Mouse (Mus musculus) liver, embryonic 14.5 days (tissue): ENCODE data around the gene Dennd5a. TPM values are rescaled to one million over a fixed set of nuclear protein-coding genes. Genes with fewer than 3 reads are reported as not detected.

Experiments used
- ATAC-seq: fragments of 200-750 bp; cut with Nextera tagmentation; 2 replicates; pipeline ENCODE4 v1.8.0; 2017; ENCODE audit warnings: moderate number of reproducible peaks, mild to moderate bottlenecking, moderate library complexity; ENCODE audit not compliant: insufficient read depth
- DNase-seq, 3 experiments: peaks; one replicate each; pipeline ENCODE4 v3.0.0-alpha.2; 2012 to 2013; ENCODE audit warnings: low read depth in 3 of 3, low spot score in 3 of 3
- H3K27ac ChIP-seq: fragments of 300-500 bp; sonication (generic); 2 replicates; pipeline ENCODE4 v1.5.1; 2014; ENCODE audit warnings: moderate library complexity, mild to moderate bottlenecking, control low read depth, inconsistent platforms
- H3K27me3 ChIP-seq: fragments of 300-500 bp; sonication (generic); 2 replicates; pipeline ENCODE4 v1.6.1; 2014; ENCODE audit warnings: mild to moderate bottlenecking, low read length, moderate library complexity; ENCODE audit not compliant: control insufficient read depth, insufficient read depth
- H3K36me3 ChIP-seq: fragments of 300-500 bp; sonication (generic); replicated peaks from 2 replicates; pipeline ENCODE4 v1.6.1; 2014; ENCODE audit warnings: low read depth; ENCODE audit not compliant: control insufficient read depth, insufficient read depth
- H3K4me1 ChIP-seq, 2 experiments: fragments of 200-500 bp in 1 of 2; fragments of 300-500 bp in 1 of 2; sonication (generic) in 1 of 2; replicated peaks; 2 replicates each; pipeline ENCODE4 v1.6.1; 2012 to 2014; ENCODE audit warnings: antibody characterized with exemption in 1 of 2, inconsistent platforms in 1 of 2, low read length in 1 of 2; ENCODE audit not compliant: control insufficient read depth in 2 of 2, insufficient read depth in 2 of 2
- H3K4me2 ChIP-seq: fragments of 300-500 bp; sonication (generic); 2 replicates; pipeline ENCODE4 v1.6.1; 2014; ENCODE audit warnings: low read depth, mild to moderate bottlenecking, control low read depth, moderate library complexity
- H3K4me3 ChIP-seq, 2 experiments: fragments of 200-500 bp in 1 of 2; fragments of 300-500 bp in 1 of 2; sonication (generic) in 1 of 2; 2 replicates each; pipeline ENCODE4 v1.5.1; 2012 to 2014; ENCODE audit warnings: low read depth in 2 of 2, low read length in 2 of 2, mild to moderate bottlenecking in 2 of 2, control low read depth in 1 of 2, inconsistent platforms in 1 of 2, moderate library complexity in 1 of 2; ENCODE audit not compliant: insufficient read depth in 1 of 2
- H3K9ac ChIP-seq: fragments of 300-500 bp; sonication (generic); replicated peaks from 2 replicates; pipeline ENCODE4 v1.6.1; 2014; ENCODE audit warnings: mild to moderate bottlenecking, control low read depth, moderate library complexity
- H3K9me3 ChIP-seq: fragments of 300-500 bp; sonication (generic); 2 replicates; pipeline ENCODE4 v1.6.1; 2016; ENCODE audit warnings: low read length, mixed read lengths; ENCODE audit not compliant: control insufficient read depth
- CTCF ChIP-seq: IDR thresholded peaks from 2 replicates; pipeline ENCODE4 v1.5.1; 2016; ENCODE audit warnings: antibody characterized with exemption, low read depth, control low read depth
- EP300 ChIP-seq: IDR thresholded peaks from 2 replicates; pipeline ENCODE4 v1.6.1; 2016; ENCODE audit warnings: antibody characterized with exemption, low read depth
- WGBS: fragments of 180-500 bp; shearing (Covaris S2); extraction: QIAGEN DNeasy Blood & Tissue Kit; methylation state at CpG from one replicate; pipeline ENCODE4 v1.1.7; 2014; ENCODE audit not compliant: insufficient replicate concordance; 5-methylcytosine and 5-hydroxymethylcytosine counted together
- polyA plus RNA-seq, 2 experiments: library from polyadenylated mRNA; depleted of rRNA in 1 of 2; stranded (reverse) in 1 of 2; unstranded in 1 of 2; fragments of >200 nt; fragmentation: Nextera tagmentation in 1 of 2; extraction: Ambion mirVana in 1 of 2; gene quantifications; 2 replicates each; pipeline versions ENCODE4 v1.2.1 to v1.2.3; 2012 to 2014

The Dennd5a gene
- polyA plus RNA-seq, 2 experiments, result 6.9 to 13.8 TPM

GRCm38 (mm10) chr7:109844100-109844499, 116.2 kb downstream of the Dennd5a start:
- H3K4me2 ChIP-seq, result no peak overlapping the region
- peak; percentile 31; the same call in 1 of the 2 replicates for ATAC-seq
- H3K4me3 ChIP-seq, result no peak overlapping the region
- H3K9ac ChIP-seq, result no peak overlapping the region
- no peaks in the 10 kb centered on the region for H3K36me3 ChIP-seq
- peak in 1 of 3 experiments; percentile 10 for DNase-seq
- 32% methylated on average over 6 of the region's 6 CpGs for WGBS
- H3K9me3 ChIP-seq, result no peaks in the 10 kb centered on the region
- no peaks in the 10 kb centered on the region for H3K27me3 ChIP-seq
- TF ChIP-seq EP300, result no peak
- TF ChIP-seq CTCF, result no peak
- no peak overlapping the region for H3K27ac ChIP-seq
- H3K4me1 ChIP-seq, result peaks cover 0 to 6% of the 10 kb centered on the region in 2 experiments; a peak in 2 of 4 replicates

Other genes with a start within 250 kb of the Dennd5a start
- gene BC051019, start 236.6 kb downstream of the Dennd5a start, polyA plus RNA-seq (2012; rRNA removed), result 0.03 and 0.07 TPM in 2 replicates
- 0.11 and 0.19 TPM in 2 replicates for gene BC051019, start 236.6 kb downstream of the Dennd5a start, polyA plus RNA-seq (2014; fragmentation: Nextera tagmentation; extraction: Ambion mirVana)
- not detected in 2 replicates for gene Ascl3, start 228.7 kb downstream of the Dennd5a start, polyA plus RNA-seq (2012; rRNA removed)
- not detected in 2 replicates for gene Ascl3, start 228.7 kb downstream of the Dennd5a start, polyA plus RNA-seq (2014; fragmentation: Nextera tagmentation; extraction: Ambion mirVana)
- 14.3 and 15.9 TPM in 2 replicates for gene Tmem9b, start 207.6 kb downstream of the Dennd5a start, polyA plus RNA-seq (2012; rRNA removed)
- gene Tmem9b, start 207.6 kb downstream of the Dennd5a start, polyA plus RNA-seq (2014; fragmentation: Nextera tagmentation; extraction: Ambion mirVana), result 40.8 and 41.0 TPM in 2 replicates
- 0.10 and 0.22 TPM in 2 replicates for gene Nrip3, start 178.4 kb downstream of the Dennd5a start, polyA plus RNA-seq (2012; rRNA removed)
- gene Nrip3, start 178.4 kb downstream of the Dennd5a start, polyA plus RNA-seq (2014; fragmentation: Nextera tagmentation; extraction: Ambion mirVana), result 0.13 and 0.23 TPM in 2 replicates
- 0.01 and 0.02 TPM in 2 replicates for gene Scube2, start 94.8 kb downstream of the Dennd5a start, polyA plus RNA-seq (2012; rRNA removed)
- 0.03 TPM in 1 of 2 replicates, not detected in the other for gene Scube2, start 94.8 kb downstream of the Dennd5a start, polyA plus RNA-seq (2014; fragmentation: Nextera tagmentation; extraction: Ambion mirVana)
- gene Tmem41b, start 26.5 kb upstream of the Dennd5a start, polyA plus RNA-seq (2012; rRNA removed), result 10.7 and 14.5 TPM in 2 replicates
- 30.0 and 32.9 TPM in 2 replicates for gene Tmem41b, start 26.5 kb upstream of the Dennd5a start, polyA plus RNA-seq (2014; fragmentation: Nextera tagmentation; extraction: Ambion mirVana)
- gene Ipo7, start 57.8 kb upstream of the Dennd5a start, polyA plus RNA-seq (2012; rRNA removed), result 13.6 and 22.2 TPM in 2 replicates
- gene Ipo7, start 57.8 kb upstream of the Dennd5a start, polyA plus RNA-seq (2014; fragmentation: Nextera tagmentation; extraction: Ambion mirVana), result 9.1 and 10.2 TPM in 2 replicates
- gene Zfp143, start 100.7 kb upstream of the Dennd5a start, polyA plus RNA-seq (2012; rRNA removed), result 6.8 and 8.2 TPM in 2 replicates
- 8.6 and 9.3 TPM in 2 replicates for gene Zfp143, start 100.7 kb upstream of the Dennd5a start, polyA plus RNA-seq (2014; fragmentation: Nextera tagmentation; extraction: Ambion mirVana)
- gene Wee1, start 161.6 kb upstream of the Dennd5a start, polyA plus RNA-seq (2012; rRNA removed), result 7.1 and 8.8 TPM in 2 replicates
- gene Wee1, start 161.6 kb upstream of the Dennd5a start, polyA plus RNA-seq (2014; fragmentation: Nextera tagmentation; extraction: Ambion mirVana), result 8.1 and 9.4 TPM in 2 replicates